Mouse (Mus musculus) lung, adult 2 months (tissue): ENCODE measurements at regions not wholly inside any gene's neighbourhood (a gene's known extent, or its start where the extent isn't known, plus 50 kb on each side); places are given as distances from the start of the nearest gene placed in this dataset.

Experiments
- CTCF ChIP-seq: fragments of 200-500 bp; IDR thresholded peaks from 2 replicates; pipeline ENCODE4 v1.5.1; 2011; ENCODE audit warnings: mild to moderate bottlenecking, low read length, control low read depth; ENCODE audit not compliant: insufficient read depth
- POLR2A ChIP-seq: fragments of 200-500 bp; IDR thresholded peaks from 2 replicates; pipeline ENCODE4 v1.6.1; 2011; ENCODE audit warnings: low read depth, mild to moderate bottlenecking, control low read depth, low read length, borderline replicate concordance; ENCODE audit errors: extremely low read depth

GRCm38 (mm10) chr15:61160666-61161065 is 237.9 kb upstream of the A1bg start:
- TF ChIP-seq POLR2A (no peak), CTCF (no peak)
